Comparison of ENCODE assay signal across 12 mouse cellular contexts in the genomic region with DNA sequence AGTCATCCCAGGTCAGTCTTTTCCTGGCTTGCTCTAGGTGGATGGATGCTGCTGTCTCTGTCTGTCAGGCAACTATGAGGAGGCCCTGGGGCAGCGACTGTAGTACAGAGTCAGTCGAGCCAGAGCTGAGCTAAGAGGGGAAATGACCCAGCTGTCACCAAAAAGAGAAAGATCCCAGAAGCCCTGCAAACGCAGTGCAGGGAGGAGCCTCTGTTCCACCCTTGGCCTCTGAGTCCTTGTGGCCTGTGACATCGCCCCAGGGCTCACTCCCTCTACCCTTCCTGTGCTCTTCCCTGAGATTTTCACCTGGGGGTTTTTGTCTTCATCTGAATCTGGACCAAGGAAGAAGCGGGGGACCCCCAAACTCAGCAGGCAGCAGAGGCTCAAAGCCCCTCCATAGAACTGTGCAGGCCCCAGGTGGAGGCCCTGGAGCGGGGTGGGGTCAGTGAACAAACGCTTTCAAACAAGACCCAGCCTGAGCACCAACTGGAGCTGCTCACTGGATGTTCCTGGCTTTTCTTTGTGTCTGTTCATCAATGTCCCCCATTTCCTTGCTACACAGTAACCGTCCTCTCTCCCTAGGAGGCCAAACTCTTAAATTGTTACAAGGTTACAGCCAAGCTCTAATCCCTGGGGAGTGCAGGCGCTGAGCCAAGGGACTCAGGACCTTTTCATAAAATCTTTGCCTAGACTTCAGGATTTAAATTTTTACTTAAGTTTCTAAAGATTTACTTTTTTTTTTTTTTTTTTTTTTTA. TPM values are rescaled to one million over a fixed set of nuclear protein-coding genes. Genes with fewer than 3 reads are reported as not detected.
DNase-seq lines count a peak whose midpoint lies in the region; ATAC-seq and TF ChIP-seq lines count a peak whose summit lies in the region.
"Had no signal": no experiment of that assay in that cellular context is flagged by ENCODE, and none has a peak within 500 bp of the region (broad histone marks: within the 10 kb centered on the region; RNA-seq: fewer than 3 reads in every experiment).

No protein-coding gene starts in this region.

- 66% methylated on average over 9 of the region's 9 CpGs for WGBS in kidney, adult 2 months
- WGBS in intestine, embryonic 16.5 days = 52% methylated on average over 9 of the region's 9 CpGs

- H3K27ac ChIP-seq in kidney, adult 2 months (ENCODE audit: insufficient read depth, low read depth, low read length) = no peak overlapping the region
- H3K27ac ChIP-seq in intestine, embryonic 16.5 days (ENCODE audit: low read length) = no peak overlapping the region
- H3K27ac ChIP-seq: hindbrain, postnatal 0 days; liver, embryonic 14.5 days had no signal

- H3K4me3 ChIP-seq in kidney, adult 2 months (ENCODE audit: insufficient read depth, low read depth, low read length) = no peak overlapping the region
- H3K4me3 ChIP-seq in intestine, embryonic 16.5 days (ENCODE audit: low read length) = no peak overlapping the region
- H3K4me3 ChIP-seq: erythroblast, embryonic 14.5 days had no signal

- peak; percentile 45; the same call in 1 of the 2 replicates for ATAC-seq in intestine, embryonic 16.5 days
- ATAC-seq: hindbrain, postnatal 0 days had no signal

- no peaks in the 10 kb centered on the region for H3K27me3 ChIP-seq in kidney, adult 2 months (replicated peaks; ENCODE audit: control insufficient read depth, insufficient read depth, low read length)
- H3K27me3 ChIP-seq in intestine, embryonic 16.5 days (replicated peaks; ENCODE audit: control insufficient read depth, insufficient read depth, low read length) = no peaks in the 10 kb centered on the region

- no peak overlapping the region for H3K9ac ChIP-seq in intestine, embryonic 16.5 days (ENCODE audit: low read depth, low read length)
- H3K9ac ChIP-seq: liver, embryonic 14.5 days had no signal

- H3K4me2 ChIP-seq in intestine, embryonic 16.5 days (ENCODE audit: low read depth, low read length) = no peak overlapping the region

- no peak for TF ChIP-seq CTCF in kidney, adult 2 months (conservative IDR thresholded peaks at IDR 0.05; ENCODE audit: insufficient read depth, insufficient read length, low read depth, low read length)

- H3K9me3 ChIP-seq in intestine, embryonic 16.5 days (ENCODE audit: control insufficient read depth, low read length) = no peaks in the 10 kb centered on the region

- DNase-seq in kidney, adult 2 months = peak; percentile 26
- no peak for DNase-seq in kidney, adult 8-10 months
- peak; percentile 68 for DNase-seq in ES-CJ7 (ENCODE audit: low read depth, low spot score)
- DNase-seq in adrenal gland, postnatal 36 days = peak; percentile 69 to 73
- DNase-seq in urinary bladder, postnatal 36 days (ENCODE audit: low spot score in 2 of 2) = no peak
- no peak for DNase-seq in spleen, postnatal 10 days (ENCODE audit: low spot score in 2 of 2)
- no peak for DNase-seq in gastrocnemius, postnatal 10 days
- DNase-seq: right cerebral cortex, postnatal 14 days had no signal

- TF ChIP-seq POLR2A in kidney, adult 2 months (IDR thresholded peaks at IDR 0.05; ENCODE audit: low read depth, low read length) = no peak

- H3K36me3 ChIP-seq in kidney, adult 2 months (ENCODE audit: control insufficient read depth, insufficient read depth, low read length) = no peaks in the 10 kb centered on the region
- H3K36me3 ChIP-seq in intestine, embryonic 16.5 days (ENCODE audit: control insufficient read depth, insufficient read depth, low read length) = 0 out of 2 replicates have a peak, but pooled peaks cover 5% of the 10 kb centered on the region

- H3K4me1 ChIP-seq in kidney, adult 2 months (ENCODE audit: control insufficient read depth, insufficient read depth, low read length) = no peaks in the 10 kb centered on the region
- peaks cover 5% of the 10 kb centered on the region; the same call in 1 of the 2 replicates for H3K4me1 ChIP-seq in intestine, embryonic 16.5 days (ENCODE audit: control insufficient read depth, insufficient read depth, low read length)

RNA-seq across cellular contexts. Expression of gene Mapk13, which starts 12.4 kb away (rescaled TPM):
- 10.5 and 10.9 TPM in 2 replicates for polyA plus RNA-seq in kidney, adult 2 months (2012; rRNA removed)
- total RNA-seq in adrenal gland, postnatal 36 days (2021) = 100 to 1,000 TPM in 1 of 2 experiments, 10 to 100 TPM in 1; 77.9 to 267 TPM
- 259 and 260 TPM in 2 replicates for polyA plus RNA-seq in intestine, embryonic 16.5 days (2015; fragmentation: Nextera tagmentation; extraction: Ambion mirVana)
- total RNA-seq in gastrocnemius, postnatal 10 days (2021) = under 1 TPM; 0.90 to 0.92 TPM
- polyA plus RNA-seq: erythroblast, embryonic 14.5 days had no signal

RNA-seq across cellular contexts. Expression of gene Brpf3, which starts 19.4 kb away (rescaled TPM):
- 30.2 and 31.3 TPM in 2 replicates for polyA plus RNA-seq in kidney, adult 2 months (2012; rRNA removed)
- total RNA-seq in adrenal gland, postnatal 36 days (2021) = 100 to 1,000 TPM in 1 of 2 experiments, 10 to 100 TPM in 1; 64.8 to 101 TPM
- 16.6 and 21.4 TPM in 2 replicates for polyA plus RNA-seq in intestine, embryonic 16.5 days (2015; fragmentation: Nextera tagmentation; extraction: Ambion mirVana)
- total RNA-seq in gastrocnemius, postnatal 10 days (2021) = 10 to 100 TPM; 14.9 to 18.1 TPM

RNA-seq across cellular contexts. Expression of gene AC170998.1, which starts 55.6 kb away (rescaled TPM):
- 0.63 and 0.94 TPM in 2 replicates for polyA plus RNA-seq in kidney, adult 2 months (2012; rRNA removed)
- total RNA-seq in adrenal gland, postnatal 36 days (2021) = 1 to 10 TPM; 1.1 to 1.2 TPM
- 2.1 TPM in 2 replicates for polyA plus RNA-seq in intestine, embryonic 16.5 days (2015; fragmentation: Nextera tagmentation; extraction: Ambion mirVana)
- total RNA-seq in gastrocnemius, postnatal 10 days (2021) = under 1 TPM in 1 of 2 experiments, not detected in 1; 0.93 TPM
- polyA plus RNA-seq: erythroblast, embryonic 14.5 days had no signal

Comparison
In these comparisons a context has a peak if more than half of its experiments do, and no peak if none do; other contexts are left out.
1. DNase-seq: peak in kidney, adult 2 months (single experiment), ES-CJ7 (single experiment) and adrenal gland, postnatal 36 days (2 of 2); none in kidney, adult 8-10 months (0 of 2), urinary bladder, postnatal 36 days (0 of 2), spleen, postnatal 10 days (0 of 2) and gastrocnemius, postnatal 10 days (single experiment).
2. RNA of gene Mapk13, which starts 12.4 kb away (total RNA-seq): 77.9 to 267 TPM in adrenal gland, postnatal 36 days; 0.90 to 0.92 TPM in gastrocnemius, postnatal 10 days; every median in the first group is over 10 times any median in the second.